ENCODE assay signal across 7 mouse cellular contexts in genomic region chr5:142820276-142821265, GRCm38 (mm10). TPM values are rescaled to one million over a fixed set of nuclear protein-coding genes. Genes with fewer than 3 reads are reported as not detected.
A peak's percentile ranks its signal among the peaks of the same experiment; 100 is the strongest.
DNase-seq lines count a peak whose midpoint lies in the region; ATAC-seq and TF ChIP-seq lines count a peak whose summit lies in the region.

No protein-coding gene starts in this region.

- no peak for ATAC-seq in hindbrain, postnatal 0 days

- H3K4me3 ChIP-seq in hindbrain, postnatal 0 days (ENCODE audit: low read length) = peak overlapping the region; percentile 98

- H3K9me3 ChIP-seq in hindbrain, postnatal 0 days (ENCODE audit: low read length) = no peaks in the 10 kb centered on the region

- H3K9ac ChIP-seq in hindbrain, postnatal 0 days (replicated peaks; ENCODE audit: low read length) = peak overlapping the region; percentile 91

- under 1% methylated on average over 53 of the region's 53 CpGs for WGBS in hindbrain, postnatal 0 days

- intact Hi-C loops in left cerebral cortex, postnatal 14 days (cut with DNase I) = loop anchor here (5.0 kb wide), 1 partner anchor 57 kb away; no protein-coding TSS in a partner anchor

- peak; percentile 84 for DNase-seq in adipocyte (ENCODE audit: low spot score)
- peak; percentile 81 for DNase-seq in cerebellum, adult 9-11 months
- DNase-seq in gastrocnemius, adult 8-10 months (ENCODE audit: low spot score in 2 of 2) = peak; percentile 59 to 62
- peak; percentile 82 for DNase-seq in hindbrain, postnatal 0 days (ENCODE audit: low spot score)
- peak; percentile 74 to 87 for DNase-seq in left cerebral cortex, postnatal 14 days (ENCODE audit: low spot score in 2 of 2)
- peak; percentile 63 for DNase-seq in mesoderm, embryonic 11.5 days (ENCODE audit: low read depth, low spot score)
- DNase-seq in spleen, postnatal 10 days (ENCODE audit: low spot score in 2 of 2) = peak; percentile 46 to 56

- H3K36me3 ChIP-seq in hindbrain, postnatal 0 days (ENCODE audit: insufficient read depth, low read length) = no peaks in the 10 kb centered on the region

- H3K27me3 ChIP-seq in hindbrain, postnatal 0 days (ENCODE audit: insufficient read depth, low read length) = no peaks in the 10 kb centered on the region

- H3K4me2 ChIP-seq in hindbrain, postnatal 0 days (ENCODE audit: low read depth, low read length) = peak overlapping the region; percentile 93

- H3K4me1 ChIP-seq in hindbrain, postnatal 0 days (ENCODE audit: insufficient read depth, low read length) = peaks cover 12% of the 10 kb centered on the region; the same call in 1 of the 2 replicates

- peak overlapping the region; percentile 100 for H3K27ac ChIP-seq in hindbrain, postnatal 0 days

- TF ChIP-seq CTCF in hindbrain, postnatal 0 days (IDR thresholded peaks at IDR 0.05; ENCODE audit: low read depth) = no peak

RNA-seq across cellular contexts. Expression of gene Tnrc18, which starts 3.1 kb away (rescaled TPM):
- 10 to 100 TPM; 26.0 to 42.3 (median 30.7) TPM for total RNA-seq in gastrocnemius, adult 8-10 months (2022)
- total RNA-seq in hindbrain, postnatal 0 days (2014; rRNA removed) = 134 and 137 TPM in 2 replicates
- polyA plus RNA-seq in hindbrain, postnatal 0 days (2015; fragmentation: Nextera tagmentation; extraction: Ambion mirVana) = 17.0 and 19.9 TPM in 2 replicates
- total RNA-seq in left cerebral cortex, postnatal 14 days (2021) = 100 to 1,000 TPM; 136 to 162 TPM
